Mouse (Mus musculus): ENCODE data around the gene Olfr5. TPM values are rescaled to one million over a fixed set of nuclear protein-coding genes. Genes with fewer than 3 reads are reported as not detected.

Gene Olfr5
- not detected in 2 replicates for polyA plus RNA-seq (2012)

GRCm38 (mm10) chr7:6486841-6487240 lies at the start of gene Olfr5:
Gene Olfr5 (minus strand): TSS chr7:6486941.

GRCm38 (mm10) chr7:6522850-6523249 lies 36.1 kb upstream of the Olfr5 start, which contains the start of gene Olfr1349:
Gene Olfr1349 (minus strand): TSS chr7:6522950.

GRCm38 (mm10) chr7:6508648-6509047 lies 21.9 kb upstream of the Olfr5 start, which contains the start of gene Olfr1348:
Gene Olfr1348 (minus strand): TSS chr7:6508748.

GRCm38 (mm10) chr7:6499655-6500054 lies 12.9 kb upstream of the Olfr5 start, which contains the start of gene Olfr1347:
Gene Olfr1347 (minus strand): TSS chr7:6499755.

GRCm38 (mm10) chr7:6466951-6467350 lies 19.8 kb downstream of the Olfr5 start, which contains the start of gene Olfr1346:
Gene Olfr1346 (plus strand): TSS chr7:6467101.

GRCm38 (mm10) chr7:6455868-6456267 lies 30.9 kb downstream of the Olfr5 start, which contains the start of gene Olfr1336:
Gene Olfr1336 (plus strand): TSS chr7:6456168.

GRCm38 (mm10) chr7:6438388-6438787 lies 48.4 kb downstream of the Olfr5 start, which contains the start of gene Olfr1344:
Gene Olfr1344 (plus strand): TSS chr7:6438688.

Other genes starting within 250 kb of the Olfr5 start
- not detected in 2 replicates for gene Epp13, start 234.2 kb downstream of the Olfr5 start, polyA plus RNA-seq (2012)
- 0.19 and 0.44 TPM in 2 replicates for gene Zfp667, start 200.4 kb downstream of the Olfr5 start, polyA plus RNA-seq (2012)
- 1.9 and 2.0 TPM in 2 replicates for gene Zfp583, start 155.7 kb downstream of the Olfr5 start, polyA plus RNA-seq (2012)
- not detected in 2 replicates for gene Gm3854, start 143.2 kb downstream of the Olfr5 start, polyA plus RNA-seq (2012)
- gene Zfp78, start 123.7 kb downstream of the Olfr5 start, polyA plus RNA-seq (2012) = 0.02 and 0.08 TPM in 2 replicates
- 0.83 and 1.3 TPM in 2 replicates for gene Zfp28, start 103.6 kb downstream of the Olfr5 start, polyA plus RNA-seq (2012)
- not detected in 2 replicates for gene Smim17, start 88.2 kb downstream of the Olfr5 start, polyA plus RNA-seq (2012)
- gene Gm20715, start 76.7 kb downstream of the Olfr5 start, polyA plus RNA-seq (2012) = not detected in 2 replicates
- not detected in 2 replicates for gene Olfr1344, start 48.3 kb downstream of the Olfr5 start, polyA plus RNA-seq (2012)
- gene Olfr1336, start 30.8 kb downstream of the Olfr5 start, polyA plus RNA-seq (2012) = 0.03 TPM in 1 of 2 replicates, not detected in the other
- not detected in 2 replicates for gene Olfr1346, start 19.8 kb downstream of the Olfr5 start, polyA plus RNA-seq (2012)
- not detected in 2 replicates for gene Olfr1347, start 12.8 kb upstream of the Olfr5 start, polyA plus RNA-seq (2012)
- not detected in 2 replicates for gene Olfr1348, start 21.8 kb upstream of the Olfr5 start, polyA plus RNA-seq (2012)
- gene Olfr1349, start 36.0 kb upstream of the Olfr5 start, polyA plus RNA-seq (2012) = not detected in 2 replicates
- not detected in 2 replicates for gene Olfr1350, start 77.9 kb upstream of the Olfr5 start, polyA plus RNA-seq (2012)
- not detected in 2 replicates for gene Zim1, start 209.5 kb upstream of the Olfr5 start, polyA plus RNA-seq (2012)
- 0.03 TPM in 1 of 2 replicates, not detected in the other for gene Peg3, start 243.5 kb upstream of the Olfr5 start, polyA plus RNA-seq (2012)
- 0.03 and 0.05 TPM in 2 replicates for gene Usp29, start 243.6 kb upstream of the Olfr5 start, polyA plus RNA-seq (2012)

Measured in megakaryocyte-erythroid progenitor cell, adult 5 weeks (primary cell).